Mouse (Mus musculus): ENCODE data around the gene Abhd17c. TPM values are rescaled to one million over a fixed set of nuclear protein-coding genes. Genes with fewer than 3 reads are reported as not detected.
A peak's percentile ranks its signal among the peaks of the same experiment; 100 is the strongest.

Gene Abhd17c
- total and polyA plus RNA-seq, 3 experiments = 35.3 to 44.0 (median 40.4) TPM

DNA sequence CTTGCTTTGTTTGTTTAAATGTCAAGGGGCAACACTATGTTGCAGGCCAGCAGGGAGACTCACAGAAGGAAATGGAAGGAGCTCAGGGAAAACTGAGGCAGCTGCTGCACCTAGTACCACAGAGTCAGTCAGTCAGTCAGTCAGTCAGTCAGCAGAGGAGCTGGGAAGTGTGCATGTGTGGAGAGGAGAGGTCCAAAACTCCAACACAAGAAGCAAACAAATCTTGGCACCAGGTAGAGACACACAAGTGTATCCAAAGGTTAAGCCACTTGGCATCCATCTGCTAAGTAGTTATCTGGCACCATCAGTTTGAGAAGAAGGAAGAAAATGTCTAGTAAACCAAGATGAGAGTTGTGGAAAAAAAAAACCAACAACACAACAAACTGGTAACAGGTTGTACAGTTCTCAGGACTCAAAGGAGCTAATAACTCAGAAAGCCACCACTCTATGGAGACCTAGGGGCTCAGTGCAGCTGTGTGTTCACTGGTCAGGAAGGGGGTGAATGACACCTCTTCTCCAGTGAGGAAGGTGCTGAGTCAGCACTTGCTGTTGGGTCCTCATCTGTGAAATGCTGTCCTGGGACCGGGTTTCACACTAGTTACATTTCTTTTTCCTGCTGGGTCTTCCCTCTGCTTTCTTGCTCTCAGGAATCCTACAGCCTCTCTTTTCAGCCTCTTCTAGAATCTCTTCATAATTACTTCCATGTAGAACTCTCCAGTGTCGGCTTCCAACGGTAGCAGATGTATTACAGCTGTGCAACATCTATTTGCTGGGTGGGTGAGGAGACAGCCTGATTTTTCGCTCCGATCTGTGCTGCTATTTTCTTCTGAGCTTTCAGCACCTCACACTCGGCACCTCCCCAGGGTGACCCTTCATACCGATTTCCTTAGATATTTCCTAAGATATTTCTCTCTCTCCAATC, 34.8 kb downstream of the Abhd17c start:
- DNase-seq (ENCODE audit: extremely low read depth) = no peak

DNA sequence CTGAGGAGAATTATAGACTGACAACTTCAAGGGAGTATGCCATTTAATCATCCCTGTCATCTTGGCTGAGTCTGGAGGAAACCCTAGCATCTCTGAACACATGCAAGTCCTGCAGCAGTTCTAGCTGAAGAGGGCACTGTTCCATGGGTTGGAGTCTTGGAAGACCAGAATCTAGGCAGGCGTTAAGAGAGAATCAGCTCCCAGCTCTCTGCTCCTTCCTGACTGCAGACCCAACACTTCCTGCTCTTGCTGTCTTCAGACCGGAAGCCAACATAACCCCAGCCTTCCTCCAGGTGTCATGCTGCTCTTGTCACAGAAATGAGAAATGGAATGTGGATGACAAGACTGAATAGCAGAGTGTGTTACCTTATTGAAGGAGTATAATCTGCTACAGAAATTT, 36.3 kb downstream of the Abhd17c start:
- Histone ChIP-seq H3K4me1 (ENCODE audit: control insufficient read depth in 1 of 2, insufficient read depth in 2 of 2) (peaks cover 8 to 58% of the 10 kb centered on the region in 2 experiments), H3K4me2 (ENCODE audit: insufficient read depth, low read depth, poor library complexity, severe bottlenecking) (no peak overlapping the region), H3K9me3 (replicated peaks; ENCODE audit: low read length) (no peaks in the 10 kb centered on the region), H3K27ac (ENCODE audit: insufficient read depth, low read depth) (no peak overlapping the region), H3K36me3 (replicated peaks in 1 of 2; ENCODE audit: control insufficient read depth in 1 of 2, insufficient read depth in 1 of 2, low read length in 1 of 2) (peaks cover 18 to 81% of the 10 kb centered on the region in 2 experiments), H3K79me2 (replicated peaks; ENCODE audit: control insufficient read depth, extremely low read depth, insufficient read depth, poor library complexity, severe bottlenecking) (peaks cover 12% of the 10 kb centered on the region), H3K9ac (ENCODE audit: insufficient read depth, low read depth) (no peak overlapping the region), H3K4me3 (replicated peaks in 1 of 3; ENCODE audit: low read depth in 2 of 3, low read length in 2 of 3, poor library complexity in 1 of 3) (no peak overlapping the region), H3K27me3 (replicated peaks) (no peaks in the 10 kb centered on the region)
- in situ Hi-C loops (cut with MboI; ENCODE audit: low pct_ligation_motif_present, low pct_unique_long_range_greater_than_20kb, low sequenced_read_pairs) = no loop called here
- TF ChIP-seq ELF1 (IDR thresholded peaks at IDR 0.05; ENCODE audit: low read depth, low read length) (peak; percentile 28; the same call in 1 of the 2 replicates), POLR2A (IDR thresholded peaks at IDR 0.05; ENCODE audit: low read depth, low read length) (no peak), ZC3H11A (IDR thresholded peaks at IDR 0.05; ENCODE audit: low read depth, low read length) (no peak), MYC (IDR thresholded peaks at IDR 0.05; ENCODE audit: low read depth, low read length) (no peak), KAT2A (IDR thresholded peaks at IDR 0.05; ENCODE audit: insufficient replicate concordance, low read length) (no peak), CTCF (conservative IDR thresholded peaks at IDR 0.05 in 1 of 2, IDR thresholded peaks at IDR 0.05 in 1 of 2; ENCODE audit: low read depth in 2 of 2, low read length in 2 of 2) (0 out of 4 replicates have a peak, but pooled peaks of 1 of the 2 experiments have one; percentile 13), USF1 (IDR thresholded peaks at IDR 0.05; ENCODE audit: low read depth, low read length) (no peak)
- DNase-seq (ENCODE audit: extremely low read depth) = no peak
- dilution Hi-C loops (cut with MboI; ENCODE audit: extremely low pct_ligation_motif_present, extremely low pct_unique_long_range_greater_than_20kb, low sequenced_read_pairs) = no loop called here

More for the DNA sequence above, 34.8 kb downstream of the Abhd17c start:
- Histone ChIP-seq H3K4me2 (ENCODE audit: insufficient read depth, low read depth, poor library complexity, severe bottlenecking) (no peak overlapping the region), H3K27me3 (replicated peaks) (no peaks in the 10 kb centered on the region), H3K9ac (ENCODE audit: insufficient read depth, low read depth) (no peak overlapping the region), H3K36me3 (replicated peaks in 1 of 2; ENCODE audit: control insufficient read depth in 1 of 2, insufficient read depth in 1 of 2, low read length in 1 of 2) (peaks cover 11 to 68% of the 10 kb centered on the region in 2 experiments), H3K9me3 (replicated peaks; ENCODE audit: low read length) (no peaks in the 10 kb centered on the region), H3K4me3 (replicated peaks in 1 of 3; ENCODE audit: low read depth in 2 of 3, low read length in 2 of 3, poor library complexity in 1 of 3) (no peak overlapping the region), H3K79me2 (replicated peaks; ENCODE audit: control insufficient read depth, extremely low read depth, insufficient read depth, poor library complexity, severe bottlenecking) (peaks cover 17% of the 10 kb centered on the region), H3K27ac (ENCODE audit: insufficient read depth, low read depth) (no peak overlapping the region), H3K4me1 (ENCODE audit: control insufficient read depth in 1 of 2, insufficient read depth in 2 of 2) (peaks cover 8 to 71% of the 10 kb centered on the region in 2 experiments)
- in situ Hi-C loops (cut with MboI; ENCODE audit: low pct_ligation_motif_present, low pct_unique_long_range_greater_than_20kb, low sequenced_read_pairs) (no loop called here), dilution Hi-C loops (cut with MboI; ENCODE audit: extremely low pct_ligation_motif_present, extremely low pct_unique_long_range_greater_than_20kb, low sequenced_read_pairs) (no loop called here)
- TF ChIP-seq MYC (IDR thresholded peaks at IDR 0.05; ENCODE audit: low read depth, low read length) (no peak), RCOR1 (conservative IDR thresholded peaks at IDR 0.05; ENCODE audit: low read depth, low read length) (no peak), CHD1 (IDR thresholded peaks at IDR 0.05; ENCODE audit: low read depth, low read length) (no peak), MAFK (IDR thresholded peaks at IDR 0.05; ENCODE audit: insufficient replicate concordance, low read length) (peak; percentile 94)

DNA sequence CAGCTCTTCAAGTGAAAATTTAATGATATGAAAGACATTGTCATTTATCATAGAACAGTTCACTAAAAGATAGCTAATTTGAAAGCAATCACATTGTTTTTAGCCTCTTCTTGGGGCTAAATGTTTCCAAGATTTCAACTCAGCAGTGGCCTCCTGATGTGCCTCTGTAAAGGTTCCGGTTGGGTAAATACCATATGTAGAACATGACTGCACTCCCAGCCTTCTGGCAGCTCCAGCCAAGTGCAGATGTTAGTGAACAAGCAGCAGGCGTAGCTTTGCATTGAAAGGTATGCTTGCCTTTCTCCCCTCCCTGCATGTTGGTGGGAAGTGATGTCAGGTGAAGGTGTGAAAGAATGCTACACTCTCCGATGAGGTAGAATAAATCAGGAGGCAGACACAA, 36.9 kb downstream of the Abhd17c start:
- no peaks in the 10 kb centered on the region for H3K9me3 ChIP-seq (replicated peaks; ENCODE audit: low read length)
- H3K79me2 ChIP-seq (replicated peaks; ENCODE audit: control insufficient read depth, extremely low read depth, insufficient read depth, poor library complexity, severe bottlenecking) = peaks cover 12% of the 10 kb centered on the region
- peaks cover 22 to 87% of the 10 kb centered on the region in 2 experiments for H3K36me3 ChIP-seq (replicated peaks in 1 of 2; ENCODE audit: control insufficient read depth in 1 of 2, insufficient read depth in 1 of 2, low read length in 1 of 2)
- DNase-seq (ENCODE audit: extremely low read depth) = no peak
- H3K4me1 ChIP-seq (ENCODE audit: control insufficient read depth in 1 of 2, insufficient read depth in 2 of 2) = peaks cover 6 to 52% of the 10 kb centered on the region in 2 experiments
- dilution Hi-C loops (cut with MboI; ENCODE audit: extremely low pct_ligation_motif_present, extremely low pct_unique_long_range_greater_than_20kb, low sequenced_read_pairs) = no loop called here
- TF ChIP-seq NELFE (IDR thresholded peaks at IDR 0.05; ENCODE audit: low read depth, low read length) = no peak
- no peak overlapping the region for H3K4me2 ChIP-seq (ENCODE audit: insufficient read depth, low read depth, poor library complexity, severe bottlenecking)
- in situ Hi-C loops (cut with MboI; ENCODE audit: low pct_ligation_motif_present, low pct_unique_long_range_greater_than_20kb, low sequenced_read_pairs) = no loop called here
- H3K27ac ChIP-seq (ENCODE audit: insufficient read depth, low read depth) = no peak overlapping the region
- H3K9ac ChIP-seq (ENCODE audit: insufficient read depth, low read depth) = no peak overlapping the region
- H3K4me3 ChIP-seq (replicated peaks in 1 of 3; ENCODE audit: low read depth in 2 of 3, low read length in 2 of 3, poor library complexity in 1 of 3) = no peak overlapping the region
- no peaks in the 10 kb centered on the region for H3K27me3 ChIP-seq (replicated peaks)
